Mouse (Mus musculus): ENCODE results near the gene Ppm1j. TPM values are rescaled to one million over a fixed set of nuclear protein-coding genes. Genes with fewer than 3 reads are reported as not detected.
"Not testable (repeated sequence)": the region's sequence is repeated elsewhere in the genome, so short reads cannot be mapped to it uniquely, and the experiment has no call there.

Gene Ppm1j
- polyA plus RNA-seq, 1 experiment from 2014 or later = 2.9 TPM

GRCm38 (mm10) chr3:104796430-104797082, 15.7 kb downstream of the Ppm1j start:
- no peaks in the 10 kb centered on the region for H3K9me3 ChIP-seq
- H3K27ac ChIP-seq = peak overlapping the region; percentile 92
- peaks cover 40% of the 10 kb centered on the region for H3K36me3 ChIP-seq
- WGBS = 60% methylated on average over 15 of the region's 15 CpGs
- H3K27me3 ChIP-seq (replicated peaks) = no peaks in the 10 kb centered on the region
- no peak overlapping the region for H3K4me3 ChIP-seq (replicated peaks)
- peak; percentile 86 for ATAC-seq
- peaks cover 54% of the 10 kb centered on the region for H3K4me1 ChIP-seq (replicated peaks)
- H3K4me2 ChIP-seq (replicated peaks) = no peak overlapping the region; the same call in 1 of the 2 replicates
- 0 out of 2 replicates have a peak overlapping the region, but pooled peaks have one; percentile 13 for H3K9ac ChIP-seq

DNA sequence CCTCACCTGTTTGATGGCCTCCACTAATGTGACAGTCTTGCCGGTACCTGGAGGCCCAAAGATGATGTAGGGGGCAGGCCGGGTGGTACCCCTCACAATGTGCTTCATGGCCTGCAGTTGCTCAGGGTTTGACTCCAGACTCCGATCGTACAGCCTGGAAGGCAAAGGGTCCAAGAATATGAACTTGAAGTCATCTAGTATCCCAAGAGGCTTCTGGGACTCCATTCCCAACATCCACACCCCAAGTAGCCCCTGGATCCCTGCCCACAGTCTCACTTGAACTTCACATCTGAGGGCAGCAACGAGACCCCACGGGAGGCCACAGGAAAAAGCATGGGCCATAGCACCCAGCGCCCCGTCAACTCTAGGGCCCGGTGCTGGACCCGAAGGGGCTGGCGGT, 19.8 kb downstream of the Ppm1j start:
- no peak overlapping the region for H3K27ac ChIP-seq
- no peak overlapping the region for H3K4me3 ChIP-seq (replicated peaks)
- WGBS = 93% methylated on average over 11 of the region's 11 CpGs
- H3K36me3 ChIP-seq = peaks cover 51% of the 10 kb centered on the region
- peaks cover 12% of the 10 kb centered on the region for H3K4me1 ChIP-seq (replicated peaks)
- H3K9me3 ChIP-seq = no peaks in the 10 kb centered on the region
- no peak overlapping the region for H3K9ac ChIP-seq
- no peak for ATAC-seq
- H3K4me2 ChIP-seq (replicated peaks) = no peak overlapping the region
- H3K27me3 ChIP-seq (replicated peaks) = no peaks in the 10 kb centered on the region

- no peak overlapping the region for H3K9ac ChIP-seq
- no peak overlapping the region for H3K4me3 ChIP-seq (replicated peaks)
- H3K27me3 ChIP-seq (replicated peaks) = no peaks in the 10 kb centered on the region
- 0 out of 2 replicates have a peak, but pooled peaks cover 6% of the 10 kb centered on the region for H3K4me1 ChIP-seq (replicated peaks)
- 89% methylated on average over 6 of the region's 6 CpGs for WGBS
- H3K36me3 ChIP-seq = peaks cover 51% of the 10 kb centered on the region
- no peak overlapping the region for H3K4me2 ChIP-seq (replicated peaks)
- ATAC-seq = no peak
- H3K27ac ChIP-seq = no peak overlapping the region
- no peaks in the 10 kb centered on the region for H3K9me3 ChIP-seq
Observed at GRCm38 (mm10) chr3:104801481-104801880, 20.6 kb downstream of the Ppm1j start.

DNA sequence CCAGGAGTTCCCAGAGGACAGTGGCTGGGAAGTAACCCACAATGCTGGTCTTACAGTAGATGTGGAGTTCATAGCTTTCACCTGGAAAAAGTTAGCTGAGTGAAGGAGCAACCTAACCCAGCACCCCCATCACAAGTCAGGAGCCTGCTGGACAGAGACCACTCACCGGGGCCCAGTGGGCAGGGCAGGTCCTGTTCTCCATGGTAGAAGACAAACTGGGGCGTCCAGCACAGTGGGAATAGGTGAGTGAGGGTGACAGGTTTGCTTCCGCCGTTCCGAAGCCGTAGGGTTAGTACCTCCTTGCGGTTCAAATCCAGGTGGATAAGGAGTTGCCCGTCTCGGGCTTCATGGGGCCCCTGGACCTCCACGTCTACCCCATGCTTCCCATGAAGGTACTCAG, 23.5 kb downstream of the Ppm1j start:
- WGBS = 92% methylated on average over 10 of the region's 10 CpGs
- peaks cover 44% of the 10 kb centered on the region for H3K36me3 ChIP-seq
- no peak overlapping the region for H3K4me2 ChIP-seq (replicated peaks)
- H3K4me1 ChIP-seq (replicated peaks) = no peaks in the 10 kb centered on the region
- no peaks in the 10 kb centered on the region for H3K27me3 ChIP-seq (replicated peaks)
- no peaks in the 10 kb centered on the region for H3K9me3 ChIP-seq
- no peak overlapping the region for H3K27ac ChIP-seq
- no peak overlapping the region for H3K9ac ChIP-seq
- H3K4me3 ChIP-seq (replicated peaks) = no peak overlapping the region
- no peak for ATAC-seq

DNA sequence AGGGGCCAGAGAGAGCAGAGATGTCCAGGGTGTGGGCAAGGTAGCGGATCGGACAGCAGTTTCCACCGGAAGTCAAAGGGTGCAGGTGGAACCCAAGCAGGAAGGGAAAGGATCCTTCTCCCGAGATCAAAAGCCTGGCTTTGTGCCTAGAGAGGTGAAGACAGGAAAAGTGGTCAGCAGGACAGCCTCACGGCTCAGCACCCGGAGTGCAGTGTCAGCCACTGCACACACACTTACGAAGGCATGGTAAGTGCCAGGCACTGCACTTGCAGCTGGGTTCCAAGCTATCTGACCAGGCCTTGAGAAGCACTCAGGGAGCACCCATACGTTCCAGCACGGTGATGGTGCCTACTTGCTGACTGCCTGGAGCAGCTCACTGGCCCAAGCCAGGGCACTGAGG, 24.7 kb downstream of the Ppm1j start:
- H3K27ac ChIP-seq = no peak overlapping the region
- no peaks in the 10 kb centered on the region for H3K9me3 ChIP-seq
- H3K4me1 ChIP-seq (replicated peaks) = no peaks in the 10 kb centered on the region
- WGBS = 78% methylated on average over 9 of the region's 9 CpGs
- no peaks in the 10 kb centered on the region for H3K27me3 ChIP-seq (replicated peaks)
- ATAC-seq = no peak
- peaks cover 36% of the 10 kb centered on the region for H3K36me3 ChIP-seq
- no peak overlapping the region for H3K4me3 ChIP-seq (replicated peaks)
- H3K9ac ChIP-seq = no peak overlapping the region
- H3K4me2 ChIP-seq (replicated peaks) = no peak overlapping the region

GRCm38 (mm10) chr3:104811752-104812151, 30.9 kb downstream of the Ppm1j start:
- Histone ChIP-seq H3K36me3 (no peaks in the 10 kb centered on the region), H3K27me3 (replicated peaks) (no peaks in the 10 kb centered on the region), H3K4me2 (replicated peaks) (no peak overlapping the region), H3K9ac (no peak overlapping the region), H3K9me3 (no peaks in the 10 kb centered on the region), H3K4me1 (replicated peaks) (0 out of 2 replicates have a peak, but pooled peaks cover 10% of the 10 kb centered on the region), H3K27ac (no peak overlapping the region), H3K4me3 (replicated peaks) (no peak overlapping the region)
- WGBS = 17% methylated on average over 3 of the region's 3 CpGs
- peak; percentile 76 for ATAC-seq

DNA sequence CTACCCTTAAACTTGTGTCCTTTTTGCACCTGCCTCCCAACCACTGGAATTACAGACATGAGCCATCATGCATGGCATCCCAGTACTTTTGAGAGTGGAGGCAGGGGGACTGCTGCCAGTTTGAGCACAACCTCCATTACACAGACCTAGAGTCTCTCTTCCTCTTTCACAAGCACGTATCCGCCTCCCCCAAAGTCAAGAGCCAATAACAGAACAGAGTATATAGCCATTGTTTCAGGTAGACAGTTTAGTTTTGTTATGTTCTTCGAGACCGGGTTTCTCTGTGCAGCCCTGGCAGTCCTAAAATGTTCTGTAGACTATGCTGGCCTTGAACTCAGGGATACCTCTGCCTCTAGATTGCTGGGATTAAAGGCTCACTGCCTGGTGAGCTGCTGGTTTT, 31.4 kb downstream of the Ppm1j start:
- 74% methylated on average over 4 of the region's 4 CpGs for WGBS
- H3K4me3 ChIP-seq (replicated peaks) = no peak overlapping the region
- no peak for ATAC-seq
- no peaks in the 10 kb centered on the region for H3K36me3 ChIP-seq
- no peak overlapping the region for H3K27ac ChIP-seq
- no peak overlapping the region for H3K4me2 ChIP-seq (replicated peaks)
- H3K9ac ChIP-seq = no peak overlapping the region
- H3K27me3 ChIP-seq (replicated peaks) = no peaks in the 10 kb centered on the region
- H3K4me1 ChIP-seq (replicated peaks) = 0 out of 2 replicates have a peak, but pooled peaks cover 14% of the 10 kb centered on the region
- H3K9me3 ChIP-seq = no peaks in the 10 kb centered on the region

GRCm38 (mm10) chr3:104813227-104813626, 32.4 kb downstream of the Ppm1j start:
- H3K36me3 ChIP-seq; ATAC-seq; H3K9me3 ChIP-seq; H3K27me3 ChIP-seq (replicated peaks); H3K4me3 ChIP-seq (replicated peaks); H3K27ac ChIP-seq; H3K4me2 ChIP-seq (replicated peaks); H3K9ac ChIP-seq: not testable (repeated sequence)
- 92% methylated on average over 7 of the region's 7 CpGs for WGBS
- H3K4me1 ChIP-seq (replicated peaks) = 0 out of 2 replicates have a peak, but pooled peaks cover 14% of the 10 kb centered on the region

- no peaks in the 10 kb centered on the region for H3K9me3 ChIP-seq
- no peak for ATAC-seq
Observed at GRCm38 (mm10) chr3:104814746-104815145, 33.9 kb downstream of the Ppm1j start.

GRCm38 (mm10) chr3:104815346-104815745, 34.5 kb downstream of the Ppm1j start:
- 80% methylated on average over 2 of the region's 2 CpGs for WGBS
- H3K4me1 ChIP-seq (replicated peaks) = peaks cover 21% of the 10 kb centered on the region

More at GRCm38 (mm10) chr3:104814746-104815145, 33.9 kb downstream of the Ppm1j start:
- 100% methylated on average over 1 of the region's 1 CpGs for WGBS
- Histone ChIP-seq H3K4me3 (replicated peaks) (no peak overlapping the region), H3K27ac (no peak overlapping the region), H3K36me3 (no peaks in the 10 kb centered on the region), H3K4me2 (replicated peaks) (no peak overlapping the region), H3K4me1 (replicated peaks) (peaks cover 21% of the 10 kb centered on the region), H3K27me3 (replicated peaks) (no peaks in the 10 kb centered on the region), H3K9ac (no peak overlapping the region)

DNA sequence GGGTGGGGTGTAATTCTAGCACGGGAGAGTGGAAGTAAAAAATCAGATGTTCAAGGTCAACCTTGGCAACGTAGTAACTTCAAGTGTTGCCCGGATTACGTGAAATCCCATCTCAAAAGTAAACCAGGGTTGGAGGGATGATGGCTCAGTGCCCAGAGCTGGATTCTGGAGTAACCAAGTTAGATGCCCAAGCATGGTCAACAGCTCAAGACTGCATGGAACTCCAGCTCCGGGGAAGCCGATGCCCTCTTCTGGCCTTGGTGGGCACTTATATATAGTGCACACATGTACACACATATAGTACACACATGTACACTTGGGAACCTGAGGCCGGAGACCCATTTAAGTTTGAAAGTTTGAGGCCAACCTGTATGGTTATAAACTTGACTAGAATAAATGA, 35.3 kb downstream of the Ppm1j start:
- ATAC-seq = no peak
- Histone ChIP-seq H3K9ac (no peak overlapping the region), H3K27me3 (replicated peaks) (no peaks in the 10 kb centered on the region), H3K9me3 (no peaks in the 10 kb centered on the region), H3K27ac (no peak overlapping the region), H3K4me1 (replicated peaks) (peaks cover 21% of the 10 kb centered on the region), H3K4me3 (replicated peaks) (no peak overlapping the region), H3K36me3 (no peaks in the 10 kb centered on the region), H3K4me2 (replicated peaks) (peak overlapping the region; percentile 69; the same call in 1 of the 2 replicates)
- WGBS = 85% methylated on average over 7 of the region's 7 CpGs

More at GRCm38 (mm10) chr3:104815346-104815745, 34.5 kb downstream of the Ppm1j start:
- H3K27ac ChIP-seq = no peak overlapping the region
- no peak overlapping the region for H3K4me3 ChIP-seq (replicated peaks)
- ATAC-seq = no peak
- no peaks in the 10 kb centered on the region for H3K27me3 ChIP-seq (replicated peaks)
- no peaks in the 10 kb centered on the region for H3K9me3 ChIP-seq
- H3K4me2 ChIP-seq (replicated peaks) = no peak overlapping the region
- no peaks in the 10 kb centered on the region for H3K36me3 ChIP-seq
- no peak overlapping the region for H3K9ac ChIP-seq

- peak; percentile 70 for ATAC-seq
- peaks cover 21% of the 10 kb centered on the region for H3K4me1 ChIP-seq (replicated peaks)
- peaks cover 6% of the 10 kb centered on the region; the same call in 1 of the 2 replicates for H3K36me3 ChIP-seq
- peak overlapping the region; percentile 69 for H3K4me2 ChIP-seq (replicated peaks)
- H3K27me3 ChIP-seq (replicated peaks) = no peaks in the 10 kb centered on the region
- H3K27ac ChIP-seq = peak overlapping the region; percentile 97
- under 1% methylated on average over 46 of the region's 46 CpGs for WGBS
- H3K9me3 ChIP-seq = no peaks in the 10 kb centered on the region
- H3K9ac ChIP-seq = peak overlapping the region; percentile 92
- peak overlapping the region; percentile 90 for H3K4me3 ChIP-seq (replicated peaks)
Observed at GRCm38 (mm10) chr3:104817481-104817990, 36.7 kb downstream of the Ppm1j start.

Measured in intestine, embryonic 15.5 days (tissue).